Mouse (Mus musculus) forebrain, postnatal 0 days (tissue): ENCODE data around the gene Kndc1. TPM values are rescaled to one million over a fixed set of nuclear protein-coding genes. Genes with fewer than 3 reads are reported as not detected.

Experiments
- ATAC-seq: fragments of 200-750 bp; cut with Nextera tagmentation; 2 replicates; pipeline ENCODE4 v1.8.0; 2017; ENCODE audit warnings: mild to moderate bottlenecking, moderate library complexity
- DNase-seq: peaks from one replicate; pipeline ENCODE4 v3.0.0-alpha.2; 2015
- H3K27ac ChIP-seq: fragments of 300-500 bp; sonication (generic); 2 replicates; pipeline ENCODE4 v1.5.1; 2014; ENCODE audit warnings: low read depth, mild to moderate bottlenecking, antibody characterized with exemption, low read length, moderate library complexity, mixed read lengths
- H3K27me3 ChIP-seq: fragments of 300-500 bp; sonication (generic); 2 replicates; pipeline ENCODE4 v1.6.1; 2014; ENCODE audit warnings: mild to moderate bottlenecking, low read length, mixed read lengths; ENCODE audit not compliant: insufficient read depth
- H3K36me3 ChIP-seq: fragments of 300-500 bp; sonication (generic); 2 replicates; pipeline ENCODE4 v1.6.1; 2014; ENCODE audit warnings: mild to moderate bottlenecking, moderate library complexity; ENCODE audit not compliant: insufficient read depth
- H3K4me1 ChIP-seq: fragments of 300-500 bp; sonication (generic); 2 replicates; pipeline ENCODE4 v1.6.1; 2014; ENCODE audit warnings: antibody characterized with exemption; ENCODE audit not compliant: insufficient read depth
- H3K4me2 ChIP-seq: fragments of 300-500 bp; sonication (generic); 2 replicates; pipeline ENCODE4 v1.6.1; 2014; ENCODE audit warnings: low read depth, mild to moderate bottlenecking, moderate library complexity
- H3K4me3 ChIP-seq: fragments of 300-500 bp; sonication (generic); 2 replicates; pipeline ENCODE4 v1.5.1; 2014; ENCODE audit warnings: low read depth, low read length, mixed read lengths
- H3K9ac ChIP-seq: fragments of 300-500 bp; sonication (generic); 2 replicates; pipeline ENCODE4 v1.6.1; 2014; ENCODE audit warnings: mild to moderate bottlenecking
- H3K9me3 ChIP-seq: fragments of 300-500 bp; sonication (generic); 2 replicates; pipeline ENCODE4 v1.6.1; 2016; ENCODE audit warnings: low read length
- CTCF ChIP-seq: sonication (generic); IDR thresholded peaks from 2 replicates; pipeline ENCODE4 v1.5.1; 2016; ENCODE audit warnings: antibody characterized with exemption, control low read depth, low read depth
- WGBS: fragments of 180-500 bp; shearing (Covaris S2); extraction: QIAGEN DNeasy Blood & Tissue Kit; methylation state at CpG from one replicate; pipeline ENCODE4 v1.1.7; 2014; 5-methylcytosine and 5-hydroxymethylcytosine counted together
- polyA plus RNA-seq: library from polyadenylated mRNA; unstranded; fragments of >200 nt; fragmentation: Nextera tagmentation; extraction: Ambion mirVana; gene quantifications from 2 replicates; pipeline ENCODE4 v1.2.1, GENCODE M21; 2015
- total RNA-seq: library from RNA; depleted of rRNA; stranded (reverse); fragments of >200 nt; gene quantifications from 2 replicates; pipeline ENCODE4 v1.2.3, GENCODE M21; 2014

The Kndc1 gene
- total and polyA plus RNA-seq, 2 experiments from 2014 or later = 10.0 to 48.4 TPM

GRCm38 (mm10) chr7:139901981-139902380 lies 7.5 kb downstream of the Kndc1 start:
- whole genome bisulfite sequencing = 36% methylated on average over 1 of the region's 1 CpGs
- Histone ChIP-seq H3K9ac (no peak overlapping the region), H3K36me3 (no peaks in the 10 kb centered on the region), H3K4me1 (no peaks in the 10 kb centered on the region; the same call in 1 of the 2 replicates), H3K4me3 (no peak overlapping the region), H3K9me3 (no peaks in the 10 kb centered on the region), H3K27me3 (no peaks in the 10 kb centered on the region), H3K4me2 (no peak overlapping the region), H3K27ac (no peak overlapping the region)
- no peak for TF ChIP-seq CTCF
- no peak for ATAC-seq
- DNase-seq = no peak

- Histone ChIP-seq H3K9me3 (no peaks in the 10 kb centered on the region), H3K4me3 (no peak overlapping the region), H3K4me2 (no peak overlapping the region), H3K4me1 (peaks cover 15% of the 10 kb centered on the region), H3K27ac (no peak overlapping the region), H3K36me3 (no peaks in the 10 kb centered on the region), H3K27me3 (no peaks in the 10 kb centered on the region), H3K9ac (no peak overlapping the region)
- no peak for ATAC-seq
- TF ChIP-seq CTCF = no peak
- no peak for DNase-seq
- WGBS = 28% methylated on average over 6 of the region's 6 CpGs
Measured at GRCm38 (mm10) chr7:139905261-139905660, 10.8 kb downstream of the Kndc1 start.

- DNase-seq = no peak
- Histone ChIP-seq H3K36me3 (no peaks in the 10 kb centered on the region), H3K9me3 (no peaks in the 10 kb centered on the region), H3K4me1 (peaks cover 16% of the 10 kb centered on the region), H3K9ac (no peak overlapping the region), H3K4me3 (no peak overlapping the region), H3K4me2 (no peak overlapping the region), H3K27ac (no peak overlapping the region), H3K27me3 (no peaks in the 10 kb centered on the region)
- TF ChIP-seq CTCF = peak; percentile 58
- 8% methylated on average over 6 of the region's 6 CpGs for WGBS
- no peak for ATAC-seq
Measured at GRCm38 (mm10) chr7:139905661-139906060, 11.2 kb downstream of the Kndc1 start.

GRCm38 (mm10) chr7:139908176-139908575 lies 13.7 kb downstream of the Kndc1 start:
- no peak for TF ChIP-seq CTCF
- no peaks in the 10 kb centered on the region for H3K9me3 ChIP-seq
- H3K9ac ChIP-seq = no peak overlapping the region
- H3K36me3 ChIP-seq = no peaks in the 10 kb centered on the region
- no peak overlapping the region for H3K4me3 ChIP-seq
- no peaks in the 10 kb centered on the region for H3K27me3 ChIP-seq
- H3K27ac ChIP-seq = 0 out of 2 replicates have a peak overlapping the region, but pooled peaks have one; percentile 29
- DNase-seq = peak; percentile 75
- ATAC-seq = peak; percentile 59
- peaks cover 16% of the 10 kb centered on the region for H3K4me1 ChIP-seq
- 52% methylated on average over 5 of the region's 5 CpGs for WGBS
- no peak overlapping the region for H3K4me2 ChIP-seq

- 18% methylated on average over 6 of the region's 6 CpGs for WGBS
Measured at GRCm38 (mm10) chr7:139909469-139909868, 15.0 kb downstream of the Kndc1 start.

GRCm38 (mm10) chr7:139910204-139910835 lies 15.8 kb downstream of the Kndc1 start:
- WGBS = 52% methylated on average over 11 of the region's 11 CpGs
- H3K4me3 ChIP-seq = no peak overlapping the region
- ATAC-seq (no peak), DNase-seq (no peak)
- H3K27me3 ChIP-seq = peaks cover 18% of the 10 kb centered on the region
- TF ChIP-seq CTCF = no peak
- H3K9ac ChIP-seq = no peak overlapping the region; the same call in 1 of the 2 replicates
- no peak overlapping the region for H3K4me2 ChIP-seq
- H3K9me3 ChIP-seq = no peaks in the 10 kb centered on the region
- H3K4me1 ChIP-seq = peaks cover 22% of the 10 kb centered on the region
- H3K36me3 ChIP-seq = no peaks in the 10 kb centered on the region
- no peak overlapping the region for H3K27ac ChIP-seq

More at GRCm38 (mm10) chr7:139909469-139909868, 15.0 kb downstream of the Kndc1 start:
- Histone ChIP-seq H3K9ac (no peak overlapping the region), H3K4me1 (peaks cover 19% of the 10 kb centered on the region), H3K36me3 (no peaks in the 10 kb centered on the region), H3K4me2 (no peak overlapping the region), H3K4me3 (no peak overlapping the region), H3K27me3 (peaks cover 10% of the 10 kb centered on the region), H3K9me3 (no peaks in the 10 kb centered on the region), H3K27ac (no peak overlapping the region)
- ATAC-seq (peak; percentile 83), DNase-seq (peak; percentile 65)
- no peak for TF ChIP-seq CTCF

GRCm38 (mm10) chr7:139914141-139915047 lies 19.9 kb downstream of the Kndc1 start:
- DNase-seq (no peak), ATAC-seq (no peak)
- H3K36me3 ChIP-seq = no peaks in the 10 kb centered on the region
- no peak overlapping the region for H3K27ac ChIP-seq
- H3K4me3 ChIP-seq = 0 out of 2 replicates have a peak overlapping the region, but pooled peaks have one; percentile 16
- no peak overlapping the region for H3K9ac ChIP-seq
- H3K4me2 ChIP-seq = peak overlapping the region; percentile 35
- 13% methylated on average over 29 of the region's 29 CpGs for WGBS
- H3K4me1 ChIP-seq = peaks cover 16% of the 10 kb centered on the region
- TF ChIP-seq CTCF = no peak
- no peaks in the 10 kb centered on the region for H3K9me3 ChIP-seq
- peaks cover 19% of the 10 kb centered on the region for H3K27me3 ChIP-seq
